Mouse (Mus musculus) intestine, postnatal 0 days (tissue): ENCODE measurements around the gene Ncoa1. TPM values are rescaled to one million over a fixed set of nuclear protein-coding genes. Genes with fewer than 3 reads are reported as not detected.

Experiments used
- ATAC-seq: fragments of 200-750 bp; cut with Nextera tagmentation; 2 replicates; pipeline ENCODE4 v1.8.0; 2017; ENCODE audit warnings: mild to moderate bottlenecking, moderate TSS enrichment, moderate library complexity
- H3K27ac ChIP-seq: fragments of 300-500 bp; sonication (generic); 2 replicates; pipeline ENCODE4 v1.5.1; 2014; ENCODE audit warnings: mild to moderate bottlenecking, low read depth, low read length, moderate library complexity
- H3K27me3 ChIP-seq: fragments of 300-500 bp; sonication (generic); replicated peaks from 2 replicates; pipeline ENCODE4 v1.6.1; 2014; ENCODE audit warnings: low read length, mixed read lengths; ENCODE audit not compliant: control insufficient read depth, insufficient read depth
- H3K36me3 ChIP-seq: fragments of 300-500 bp; sonication (generic); 2 replicates; pipeline ENCODE4 v1.6.1; 2014; ENCODE audit warnings: mild to moderate bottlenecking, moderate library complexity; ENCODE audit not compliant: control insufficient read depth, insufficient read depth
- H3K4me1 ChIP-seq: fragments of 300-500 bp; sonication (generic); replicated peaks from 2 replicates; pipeline ENCODE4 v1.6.1; 2014; ENCODE audit warnings: antibody characterized with exemption, low read length, mixed read lengths; ENCODE audit not compliant: control insufficient read depth, insufficient read depth
- H3K4me2 ChIP-seq: fragments of 300-500 bp; sonication (generic); replicated peaks from 2 replicates; pipeline ENCODE4 v1.6.1; 2014; ENCODE audit warnings: low read depth, mild to moderate bottlenecking, moderate library complexity
- H3K4me3 ChIP-seq: fragments of 300-500 bp; sonication (generic); 2 replicates; pipeline ENCODE4 v1.5.1; 2014; ENCODE audit warnings: low read depth, low read length
- H3K9ac ChIP-seq: fragments of 300-500 bp; sonication (generic); 2 replicates; pipeline ENCODE4 v1.6.1; 2014; ENCODE audit warnings: mild to moderate bottlenecking, low read depth, low read length
- H3K9me3 ChIP-seq: fragments of 300-500 bp; sonication (generic); 2 replicates; pipeline ENCODE4 v1.6.1; 2016; ENCODE audit warnings: mixed run types; ENCODE audit not compliant: control insufficient read depth
- CTCF ChIP-seq: sonication (generic); IDR thresholded peaks from 2 replicates; pipeline ENCODE4 v1.5.1; 2016; ENCODE audit warnings: low read depth, mild to moderate bottlenecking, control low read depth, antibody characterized with exemption, moderate library complexity
- WGBS: fragments of 180-500 bp; shearing (Covaris S2); extraction: QIAGEN DNeasy Blood & Tissue Kit; methylation state at CpG from one replicate; pipeline ENCODE4 v1.1.7; 2014; 5-methylcytosine and 5-hydroxymethylcytosine counted together
- polyA plus RNA-seq: library from polyadenylated mRNA; unstranded; fragments of >200 nt; fragmentation: Nextera tagmentation; extraction: Ambion mirVana; gene quantifications from 2 replicates; pipeline ENCODE4 v1.2.1, GENCODE M21; 2015

Ncoa1 gene
- polyA plus RNA-seq, 1 experiment from 2014 or later = 6.6 TPM

GRCm38 (mm10) chr12:4508182-4508581, 31.2 kb upstream of the Ncoa1 start:
- ATAC-seq = no peak
- no peak overlapping the region for H3K9ac ChIP-seq
- H3K27me3 ChIP-seq = no peaks in the 10 kb centered on the region
- no peak overlapping the region for H3K4me2 ChIP-seq
- H3K9me3 ChIP-seq = no peaks in the 10 kb centered on the region
- no peak for TF ChIP-seq CTCF
- no peaks in the 10 kb centered on the region for H3K4me1 ChIP-seq
- no peak overlapping the region for H3K4me3 ChIP-seq
- H3K36me3 ChIP-seq = no peaks in the 10 kb centered on the region
- 63% methylated on average over 1 of the region's 1 CpGs for WGBS
- no peak overlapping the region for H3K27ac ChIP-seq

- 37% methylated on average over 6 of the region's 6 CpGs for WGBS
- H3K4me1 ChIP-seq = no peaks in the 10 kb centered on the region
- no peaks in the 10 kb centered on the region for H3K9me3 ChIP-seq
- H3K36me3 ChIP-seq = no peaks in the 10 kb centered on the region
- no peak for ATAC-seq
- no peak for TF ChIP-seq CTCF
- H3K27me3 ChIP-seq = no peaks in the 10 kb centered on the region
- H3K9ac ChIP-seq = no peak overlapping the region
- H3K4me2 ChIP-seq = no peak overlapping the region
- no peak overlapping the region for H3K27ac ChIP-seq
- no peak overlapping the region for H3K4me3 ChIP-seq
Measured at GRCm38 (mm10) chr12:4507461-4507860, 30.5 kb upstream of the Ncoa1 start.

GRCm38 (mm10) chr12:4506810-4507430, 29.9 kb upstream of the Ncoa1 start:
- Histone ChIP-seq H3K4me2 (no peak overlapping the region), H3K9ac (no peak overlapping the region), H3K4me3 (no peak overlapping the region), H3K9me3 (no peaks in the 10 kb centered on the region), H3K27ac (no peak overlapping the region), H3K27me3 (no peaks in the 10 kb centered on the region), H3K4me1 (no peaks in the 10 kb centered on the region), H3K36me3 (no peaks in the 10 kb centered on the region)
- no peak for ATAC-seq
- TF ChIP-seq CTCF = no peak
- 30% methylated on average over 7 of the region's 7 CpGs for WGBS

- Histone ChIP-seq H3K36me3 (no peaks in the 10 kb centered on the region), H3K4me2 (no peak overlapping the region), H3K4me3 (no peak overlapping the region), H3K9ac (no peak overlapping the region), H3K4me1 (no peaks in the 10 kb centered on the region), H3K27ac (no peak overlapping the region), H3K27me3 (no peaks in the 10 kb centered on the region), H3K9me3 (no peaks in the 10 kb centered on the region)
- 83% methylated on average over 6 of the region's 6 CpGs for WGBS
- no peak for ATAC-seq
- no peak for TF ChIP-seq CTCF
Measured at GRCm38 (mm10) chr12:4505298-4505697, 28.3 kb upstream of the Ncoa1 start.

GRCm38 (mm10) chr12:4503673-4504326, 26.8 kb upstream of the Ncoa1 start:
- no peaks in the 10 kb centered on the region for H3K36me3 ChIP-seq
- H3K27me3 ChIP-seq = no peaks in the 10 kb centered on the region
- no peak for ATAC-seq
- no peaks in the 10 kb centered on the region for H3K9me3 ChIP-seq
- no peaks in the 10 kb centered on the region for H3K4me1 ChIP-seq
- TF ChIP-seq CTCF = no peak
- no peak overlapping the region for H3K27ac ChIP-seq
- no peak overlapping the region for H3K4me2 ChIP-seq
- 84% methylated on average over 2 of the region's 2 CpGs for WGBS
- H3K4me3 ChIP-seq = no peak overlapping the region
- H3K9ac ChIP-seq = no peak overlapping the region

GRCm38 (mm10) chr12:4501916-4502315, 24.9 kb upstream of the Ncoa1 start:
- Histone ChIP-seq H3K27me3 (no peaks in the 10 kb centered on the region), H3K4me1 (no peaks in the 10 kb centered on the region), H3K9me3 (no peaks in the 10 kb centered on the region), H3K36me3 (no peaks in the 10 kb centered on the region), H3K27ac (no peak overlapping the region), H3K4me2 (no peak overlapping the region), H3K4me3 (no peak overlapping the region), H3K9ac (no peak overlapping the region)
- no peak for TF ChIP-seq CTCF
- ATAC-seq = no peak
- 43% methylated on average over 3 of the region's 3 CpGs for WGBS
